Mouse (Mus musculus) ES-E14 (cell line): ENCODE data around the gene Cdk5rap3.

Experiments used
- ZC3H11A ChIP-seq: IDR thresholded peaks from 2 replicates; pipeline ENCODE4 v1.6.1; 2012; ENCODE audit warnings: low read depth, mild to moderate bottlenecking, inconsistent platforms, low read length, borderline replicate concordance
- ZNF384 ChIP-seq: IDR thresholded peaks from 2 replicates; pipeline ENCODE4 v1.6.1; 2012; ENCODE audit warnings: low read depth, low read length, inconsistent platforms

- peak; percentile 78 for TF ChIP-seq ZNF384
- no peak for TF ChIP-seq ZC3H11A
Observed at GRCm38 (mm10) chr11:96950767-96951166, 34.5 kb upstream of the Cdk5rap3 start.
